In the genomic region with DNA sequence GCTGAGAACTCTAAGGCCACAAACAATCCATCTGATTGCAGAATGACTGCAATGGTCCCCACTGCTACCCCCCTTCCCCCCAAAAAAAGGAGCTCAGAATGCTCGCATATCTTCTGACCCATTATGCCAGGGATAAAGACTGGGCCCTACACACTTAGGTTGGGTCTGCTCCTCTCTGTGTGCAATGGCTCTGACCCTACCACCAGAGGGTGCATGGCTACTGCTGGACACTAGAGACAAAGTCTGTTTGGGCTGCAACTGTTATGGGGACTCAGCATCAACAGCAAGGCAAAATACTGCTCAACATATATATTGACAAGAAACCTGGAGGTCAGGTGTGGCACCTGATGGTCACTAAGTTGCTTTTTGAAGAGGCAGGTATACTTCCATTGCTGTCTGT, we compare ENCODE assay signal across 10 mouse cellular contexts. TPM values are rescaled to one million over a fixed set of nuclear protein-coding genes. Genes with fewer than 3 reads are reported as not detected.
DNase-seq lines count a peak whose midpoint lies in the region; ATAC-seq and TF ChIP-seq lines count a peak whose summit lies in the region.
"Had no signal": no experiment of that assay in that cellular context is flagged by ENCODE, and none has a peak within 500 bp of the region (broad histone marks: within the 10 kb centered on the region; RNA-seq: fewer than 3 reads in every experiment).

No protein-coding gene starts in this region.

- H3K9me3 ChIP-seq in lung, postnatal 0 days (ENCODE audit: low read length): no peaks in the 10 kb centered on the region
- H3K9me3 ChIP-seq in MEL (replicated peaks; ENCODE audit: insufficient read depth, low read length): no peaks in the 10 kb centered on the region
- no peaks in the 10 kb centered on the region for H3K9me3 ChIP-seq in embryonic facial prominence, embryonic 10.5 days
- H3K9me3 ChIP-seq: liver, embryonic 15.5 days had no signal

- 83% methylated on average over 1 of the region's 1 CpGs for WGBS in heart, adult 2 months
- WGBS in lung, postnatal 0 days: 94% methylated on average over 1 of the region's 1 CpGs
- 77% methylated on average over 1 of the region's 1 CpGs for WGBS in embryonic facial prominence, embryonic 10.5 days

- no peak for DNase-seq in heart, adult 2 months
- DNase-seq in heart, postnatal 36 days: no peak
- no peak for DNase-seq in lung, postnatal 0 days (ENCODE audit: low spot score)
- no peak for DNase-seq in lung, postnatal 14 days
- peak; percentile 7 for DNase-seq in MEL (ENCODE audit: low read depth, low spot score)
- peak; percentile 13 for DNase-seq in naive thymus-derived CD4-positive, alpha-beta T cell, adult 2 months (ENCODE audit: low read depth)
- DNase-seq in embryonic facial prominence, embryonic 10.5 days (ENCODE audit: low spot score): no peak
- no peak for DNase-seq in right cerebral cortex, postnatal 10 days (ENCODE audit: low spot score in 2 of 2)
- DNase-seq: heart, postnatal 4 days had no signal

- TF ChIP-seq RAD21 in MEL (IDR thresholded peaks at IDR 0.05; ENCODE audit: low read depth, low read length): peak; percentile 35

- no peaks in the 10 kb centered on the region for H3K27me3 ChIP-seq in heart, adult 2 months (ENCODE audit: control insufficient read depth, insufficient read depth, low read length)
- no peaks in the 10 kb centered on the region for H3K27me3 ChIP-seq in lung, postnatal 0 days (replicated peaks; ENCODE audit: insufficient read depth, low read length)
- no peaks in the 10 kb centered on the region for H3K27me3 ChIP-seq in MEL (ENCODE audit: control insufficient read depth in 1 of 2, insufficient read depth in 2 of 2, low read length in 2 of 2)
- no peaks in the 10 kb centered on the region for H3K27me3 ChIP-seq in embryonic facial prominence, embryonic 10.5 days (replicated peaks; ENCODE audit: low read depth, poor library complexity, severe bottlenecking)
- H3K27me3 ChIP-seq: liver, embryonic 15.5 days had no signal

- no peak overlapping the region for H3K9ac ChIP-seq in heart, adult 2 months (ENCODE audit: low read depth, low read length)
- no peak overlapping the region for H3K9ac ChIP-seq in lung, postnatal 0 days (replicated peaks; ENCODE audit: low read depth)
- H3K9ac ChIP-seq in MEL (ENCODE audit: control insufficient read depth, low read depth, low read length, poor library complexity, severe bottlenecking): no peak overlapping the region
- H3K9ac ChIP-seq: liver, embryonic 15.5 days had no signal

- ATAC-seq in lung, postnatal 0 days: no peak

- TF ChIP-seq EP300 in heart, adult 2 months (IDR thresholded peaks at IDR 0.05; ENCODE audit: insufficient read depth, low read depth, low read length): no peak
- no peak for TF ChIP-seq EP300 in lung, postnatal 0 days (IDR thresholded peaks at IDR 0.05)
- TF ChIP-seq EP300 in MEL (IDR thresholded peaks at IDR 0.05; ENCODE audit: low read depth in 1 of 2, low read length in 2 of 2): no peak

- no peaks in the 10 kb centered on the region for H3K4me1 ChIP-seq in heart, adult 2 months (ENCODE audit: control insufficient read depth, insufficient read depth, low read length)
- no peaks in the 10 kb centered on the region for H3K4me1 ChIP-seq in lung, postnatal 0 days (ENCODE audit: insufficient read depth, low read depth, low read length)
- H3K4me1 ChIP-seq in MEL (ENCODE audit: control insufficient read depth in 1 of 2, insufficient read depth in 2 of 2, low read length in 2 of 2): peaks cover 0 to 3% of the 10 kb centered on the region in 2 experiments; a peak in 1 of 4 replicates
- H3K4me1 ChIP-seq in embryonic facial prominence, embryonic 10.5 days: no peaks in the 10 kb centered on the region
- H3K4me1 ChIP-seq: liver, embryonic 15.5 days had no signal

- peak; percentile 34 for TF ChIP-seq CTCF in heart, adult 2 months (IDR thresholded peaks at IDR 0.05)
- peak; percentile 54 for TF ChIP-seq CTCF in lung, postnatal 0 days (IDR thresholded peaks at IDR 0.05)
- TF ChIP-seq CTCF in MEL (IDR thresholded peaks at IDR 0.05 in 2 of 3, conservative IDR thresholded peaks at IDR 0.05 in 1 of 3; ENCODE audit: control insufficient read depth in 1 of 3, insufficient read depth in 1 of 3, low read depth in 2 of 3, low read length in 3 of 3, poor library complexity in 1 of 3, severe bottlenecking in 1 of 3): peak in 2 of 3 experiments; percentile 26 to 46; a peak in 3 of 6 replicates

- H3K4me3 ChIP-seq in heart, adult 2 months: no peak overlapping the region
- H3K4me3 ChIP-seq in lung, postnatal 0 days (ENCODE audit: low read depth, low read length): no peak overlapping the region
- no peak overlapping the region for H3K4me3 ChIP-seq in MEL (ENCODE audit: control insufficient read depth in 1 of 2, insufficient read depth in 1 of 2, low read depth in 2 of 2, low read length in 2 of 2)
- H3K4me3 ChIP-seq in embryonic facial prominence, embryonic 10.5 days: no peak overlapping the region
- H3K4me3 ChIP-seq: liver, embryonic 15.5 days had no signal

- H3K36me3 ChIP-seq in heart, adult 2 months (ENCODE audit: control insufficient read depth, insufficient read depth, low read length): no peaks in the 10 kb centered on the region
- H3K36me3 ChIP-seq in lung, postnatal 0 days (ENCODE audit: insufficient read depth, low read length): no peaks in the 10 kb centered on the region
- no peaks in the 10 kb centered on the region for H3K36me3 ChIP-seq in MEL (ENCODE audit: control insufficient read depth in 1 of 2, insufficient read depth in 2 of 2, low read length in 2 of 2)
- H3K36me3 ChIP-seq in embryonic facial prominence, embryonic 10.5 days (replicated peaks): peaks cover 60% of the 10 kb centered on the region
- H3K36me3 ChIP-seq: liver, embryonic 15.5 days had no signal

- H3K4me2 ChIP-seq in lung, postnatal 0 days (replicated peaks; ENCODE audit: low read depth, low read length): no peak overlapping the region
- H3K4me2 ChIP-seq: liver, embryonic 15.5 days had no signal

- intact Hi-C loops in heart, adult 2 months (cut with DNase I): loop anchor here (5.0 kb wide), 1 partner anchor 361 kb away; no protein-coding TSS in a partner anchor
- intact Hi-C loops in heart, postnatal 36 days (cut with DNase I): loop anchor here (5.0 kb wide), 1 partner anchor 361 kb away; no protein-coding TSS in a partner anchor

- H3K27ac ChIP-seq in heart, adult 2 months: no peak overlapping the region
- no peak overlapping the region for H3K27ac ChIP-seq in lung, postnatal 0 days (ENCODE audit: low read length)
- H3K27ac ChIP-seq in MEL (ENCODE audit: control insufficient read depth, low read depth, low read length): no peak overlapping the region
- H3K27ac ChIP-seq in embryonic facial prominence, embryonic 10.5 days (replicated peaks): no peak overlapping the region
- H3K27ac ChIP-seq: liver, embryonic 15.5 days had no signal

- no peaks in the 10 kb centered on the region for H3K79me2 ChIP-seq in heart, adult 2 months (replicated peaks; ENCODE audit: control insufficient read depth, insufficient read depth, low read length)
- H3K79me2 ChIP-seq in MEL (ENCODE audit: control insufficient read depth, insufficient read depth, low read length, poor library complexity): no peaks in the 10 kb centered on the region

- TF ChIP-seq POLR2A in heart, adult 2 months (IDR thresholded peaks at IDR 0.05; ENCODE audit: insufficient read depth, low read depth, low read length): no peak
- no peak for TF ChIP-seq POLR2A in MEL (IDR thresholded peaks at IDR 0.05; ENCODE audit: control insufficient read depth in 1 of 2, insufficient read depth in 1 of 2, low read depth in 1 of 2, low read length in 2 of 2, poor library complexity in 1 of 2)

TF ChIP-seq in MEL, 35 proteins besides CTCF, POLR2A, EP300 and RAD21:
- peak; percentile 44 for TF ChIP-seq SMC3 (IDR thresholded peaks at IDR 0.05; ENCODE audit: low read depth, low read length)
- no peak for TF ChIP-seq JUND (IDR thresholded peaks at IDR 0.05; ENCODE audit: low read depth, low read length)

RNA-seq across cellular contexts. Expression of a gene that starts 32.9 kb away (rescaled TPM):
- total RNA-seq in heart, adult 2 months (2021): 10 to 100 TPM in 1 of 2 experiments, 1 to 10 TPM in 1; 7.3 to 10.2 TPM
- polyA plus RNA-seq in heart, adult 2 months (2012; rRNA removed): 5.7 and 11.5 TPM in 2 replicates
- 10 to 100 TPM; 11.2 to 13.0 TPM for total RNA-seq in heart, postnatal 36 days (2021)
- polyA plus RNA-seq in lung, postnatal 0 days (2015; fragmentation: Nextera tagmentation; extraction: Ambion mirVana): 6.2 and 10.7 TPM in 2 replicates
- 9.2 and 11.5 TPM in 2 replicates for total RNA-seq in MEL (2012; rRNA removed)
- polyA plus RNA-seq in MEL (2012; ENCODE audit: insufficient read depth in 1 of 2, insufficient read length in 2 of 2, low read depth in 1 of 2, low replicate concordance in 2 of 2, missing spikeins in 1 of 2): 10 to 100 TPM in 1 of 2 experiments, not detected in 1; 10.4 TPM
- polyA plus RNA-seq in embryonic facial prominence, embryonic 10.5 days (2016; fragmentation: Nextera tagmentation; extraction: Ambion mirVana): 32.2 and 32.4 TPM in 2 replicates

RNA-seq across cellular contexts. Expression of a gene that starts 37.4 kb away (rescaled TPM):
- 10 to 100 TPM; 22.5 to 25.6 TPM for total RNA-seq in heart, adult 2 months (2021)
- polyA plus RNA-seq in heart, adult 2 months (2012; rRNA removed): 27.1 and 40.9 TPM in 2 replicates
- total RNA-seq in heart, postnatal 36 days (2021): 10 to 100 TPM; 23.2 to 25.1 TPM
- 31.2 and 35.3 TPM in 2 replicates for polyA plus RNA-seq in lung, postnatal 0 days (2015; fragmentation: Nextera tagmentation; extraction: Ambion mirVana)
- total RNA-seq in MEL (2012; rRNA removed): 47.9 and 54.0 TPM in 2 replicates
- 10 to 100 TPM in 1 of 2 experiments, not detected in 1; 64.8 TPM for polyA plus RNA-seq in MEL (2012; ENCODE audit: insufficient read depth in 1 of 2, insufficient read length in 2 of 2, low read depth in 1 of 2, low replicate concordance in 2 of 2, missing spikeins in 1 of 2)
- 5.3 and 7.2 TPM in 2 replicates for polyA plus RNA-seq in embryonic facial prominence, embryonic 10.5 days (2016; fragmentation: Nextera tagmentation; extraction: Ambion mirVana)

Comparison
In these comparisons a context has a peak if more than half of its experiments do, and no peak if none do; other contexts are left out.
1. DNase-seq: peak in MEL (single experiment) and naive thymus-derived CD4-positive, alpha-beta T cell, adult 2 months (single experiment); none in heart, adult 2 months (0 of 2), heart, postnatal 36 days (0 of 2), lung, postnatal 0 days (single experiment), lung, postnatal 14 days (single experiment), embryonic facial prominence, embryonic 10.5 days (single experiment) and right cerebral cortex, postnatal 10 days (0 of 2).
2. Peak in every context shown above with its lines, with median percentiles within 50 percentile points of each other: CTCF ChIP-seq.